Mouse (Mus musculus): ENCODE measurements around the gene Ppp1r12a. TPM values are rescaled to one million over a fixed set of nuclear protein-coding genes. Genes with fewer than 3 reads are reported as not detected.
A peak's percentile ranks its signal among the peaks of the same experiment; 100 is the strongest.

The Ppp1r12a gene
- polyA plus RNA-seq, 1 experiment, result 18.5 TPM

GRCm38 (mm10) chr10:108170818-108171217 lies 8.8 kb downstream of the Ppp1r12a start:
- Histone ChIP-seq H3K4me3 (no peak overlapping the region), H3K27me3 (ENCODE audit: control insufficient read depth, insufficient read depth, insufficient read length) (no peaks in the 10 kb centered on the region), H3K4me2 (ENCODE audit: low read depth) (no peak overlapping the region), H3K36me3 (ENCODE audit: control insufficient read depth, insufficient read depth) (no peaks in the 10 kb centered on the region), H3ac (ENCODE audit: control insufficient read depth, insufficient read length) (no peak overlapping the region), H3K79me2 (ENCODE audit: control insufficient read depth, insufficient read depth) (peaks cover 96% of the 10 kb centered on the region)
- TF ChIP-seq REST (IDR thresholded peaks at IDR 0.05; ENCODE audit: insufficient read depth, insufficient read length) (no peak), TCF12 (IDR thresholded peaks at IDR 0.05; ENCODE audit: insufficient read depth, poor library complexity, severe bottlenecking) (no peak), USF1 (IDR thresholded peaks at IDR 0.05; ENCODE audit: low read depth) (no peak), MYOD1 (IDR thresholded peaks at IDR 0.05; ENCODE audit: control insufficient read depth in 1 of 3, insufficient read length in 2 of 3, low read depth in 2 of 3) (no peak), MYOG (IDR thresholded peaks at IDR 0.05; ENCODE audit: control insufficient read depth in 1 of 3, insufficient read depth in 1 of 3, insufficient read length in 2 of 3, low read depth in 2 of 3) (no peak), SRF (IDR thresholded peaks at IDR 0.05; ENCODE audit: control insufficient read depth, insufficient read length, low read depth) (no peak), POLR2AphosphoS2 (IDR thresholded peaks at IDR 0.05; ENCODE audit: insufficient read length, low read depth) (no peak), POLR2A (IDR thresholded peaks at IDR 0.05; ENCODE audit: insufficient read length, low read depth) (no peak)

- Histone ChIP-seq H3K4me2 (ENCODE audit: low read depth) (no peak overlapping the region), H3K79me2 (ENCODE audit: control insufficient read depth, insufficient read depth) (peaks cover 96% of the 10 kb centered on the region), H3K36me3 (ENCODE audit: control insufficient read depth, insufficient read depth) (no peaks in the 10 kb centered on the region), H3K4me3 (no peak overlapping the region), H3ac (ENCODE audit: control insufficient read depth, insufficient read length) (no peak overlapping the region), H3K27me3 (ENCODE audit: control insufficient read depth, insufficient read depth, insufficient read length) (no peaks in the 10 kb centered on the region)
- no peak for TF ChIP-seq MAX (IDR thresholded peaks at IDR 0.05; ENCODE audit: low read depth)
- TF ChIP-seq E2F4 (IDR thresholded peaks at IDR 0.05; ENCODE audit: insufficient read depth), result no peak
- TF ChIP-seq POLR2A (IDR thresholded peaks at IDR 0.05; ENCODE audit: insufficient read length, low read depth), result no peak
- TF ChIP-seq USF1 (IDR thresholded peaks at IDR 0.05; ENCODE audit: low read depth), result no peak
- no peak for TF ChIP-seq CEBPB (IDR thresholded peaks at IDR 0.05; ENCODE audit: insufficient read depth, poor library complexity, severe bottlenecking)
- no peak for TF ChIP-seq REST (IDR thresholded peaks at IDR 0.05; ENCODE audit: insufficient read depth, insufficient read length)
- no peak for TF ChIP-seq TCF3 (IDR thresholded peaks at IDR 0.05; ENCODE audit: insufficient read length, low read depth)
- no peak for TF ChIP-seq MYOD1 (IDR thresholded peaks at IDR 0.05; ENCODE audit: control insufficient read depth in 1 of 3, insufficient read length in 2 of 3, low read depth in 2 of 3)
- TF ChIP-seq MYOG (IDR thresholded peaks at IDR 0.05; ENCODE audit: control insufficient read depth in 1 of 3, insufficient read depth in 1 of 3, insufficient read length in 2 of 3, low read depth in 2 of 3), result no peak
- TF ChIP-seq SRF (IDR thresholded peaks at IDR 0.05; ENCODE audit: control insufficient read depth, insufficient read length, low read depth), result no peak
- no peak for TF ChIP-seq TCF12 (IDR thresholded peaks at IDR 0.05; ENCODE audit: insufficient read depth, poor library complexity, severe bottlenecking)
Measured at GRCm38 (mm10) chr10:108171637-108172036, 9.6 kb downstream of the Ppp1r12a start.

GRCm38 (mm10) chr10:108172817-108173563 lies 11.0 kb downstream of the Ppp1r12a start:
- Histone ChIP-seq H3K36me3 (ENCODE audit: control insufficient read depth, insufficient read depth) (no peaks in the 10 kb centered on the region), H3K4me3 (no peak overlapping the region), H3K79me2 (ENCODE audit: control insufficient read depth, insufficient read depth) (peaks cover 96% of the 10 kb centered on the region), H3ac (ENCODE audit: control insufficient read depth, insufficient read length) (no peak overlapping the region), H3K4me2 (ENCODE audit: low read depth) (peak overlapping the region; percentile 79), H3K27me3 (ENCODE audit: control insufficient read depth, insufficient read depth, insufficient read length) (no peaks in the 10 kb centered on the region)
- no peak for TF ChIP-seq REST (IDR thresholded peaks at IDR 0.05; ENCODE audit: insufficient read depth, insufficient read length)
- peak; percentile 9 for TF ChIP-seq TCF12 (IDR thresholded peaks at IDR 0.05; ENCODE audit: insufficient read depth, poor library complexity, severe bottlenecking)
- peak in 1 of 3 experiments; percentile 23 for TF ChIP-seq MYOG (IDR thresholded peaks at IDR 0.05; ENCODE audit: control insufficient read depth in 1 of 3, insufficient read depth in 1 of 3, insufficient read length in 2 of 3, low read depth in 2 of 3)
- TF ChIP-seq SRF (IDR thresholded peaks at IDR 0.05; ENCODE audit: control insufficient read depth, insufficient read length, low read depth), result no peak
- no peak for TF ChIP-seq POLR2AphosphoS2 (IDR thresholded peaks at IDR 0.05; ENCODE audit: insufficient read length, low read depth)
- TF ChIP-seq MYOD1 (IDR thresholded peaks at IDR 0.05; ENCODE audit: control insufficient read depth in 1 of 3, insufficient read length in 2 of 3, low read depth in 2 of 3), result peak in 1 of 3 experiments; percentile 33

GRCm38 (mm10) chr10:108174107-108174506 lies 12.1 kb downstream of the Ppp1r12a start:
- Histone ChIP-seq H3K4me3 (no peak overlapping the region), H3K27me3 (ENCODE audit: control insufficient read depth, insufficient read depth, insufficient read length) (no peaks in the 10 kb centered on the region), H3K36me3 (ENCODE audit: control insufficient read depth, insufficient read depth) (no peaks in the 10 kb centered on the region), H3K4me2 (ENCODE audit: low read depth) (no peak overlapping the region), H3ac (ENCODE audit: control insufficient read depth, insufficient read length) (no peak overlapping the region), H3K79me2 (ENCODE audit: control insufficient read depth, insufficient read depth) (peaks cover 96% of the 10 kb centered on the region)
- no peak for TF ChIP-seq REST (IDR thresholded peaks at IDR 0.05; ENCODE audit: insufficient read depth, insufficient read length)
- TF ChIP-seq MAX (IDR thresholded peaks at IDR 0.05; ENCODE audit: low read depth), result no peak
- no peak for TF ChIP-seq MYOG (IDR thresholded peaks at IDR 0.05; ENCODE audit: control insufficient read depth in 1 of 3, insufficient read depth in 1 of 3, insufficient read length in 2 of 3, low read depth in 2 of 3)
- TF ChIP-seq SRF (IDR thresholded peaks at IDR 0.05; ENCODE audit: control insufficient read depth, insufficient read length, low read depth), result no peak
- TF ChIP-seq TCF12 (IDR thresholded peaks at IDR 0.05; ENCODE audit: insufficient read depth, poor library complexity, severe bottlenecking), result no peak
- no peak for TF ChIP-seq TCF3 (IDR thresholded peaks at IDR 0.05; ENCODE audit: insufficient read length, low read depth)
- TF ChIP-seq E2F4 (IDR thresholded peaks at IDR 0.05; ENCODE audit: insufficient read depth), result no peak
- no peak for TF ChIP-seq USF1 (IDR thresholded peaks at IDR 0.05; ENCODE audit: low read depth)
- TF ChIP-seq POLR2AphosphoS2 (IDR thresholded peaks at IDR 0.05; ENCODE audit: insufficient read length, low read depth), result no peak
- no peak for TF ChIP-seq MYOD1 (IDR thresholded peaks at IDR 0.05; ENCODE audit: control insufficient read depth in 1 of 3, insufficient read length in 2 of 3, low read depth in 2 of 3)
- TF ChIP-seq POLR2A (IDR thresholded peaks at IDR 0.05; ENCODE audit: insufficient read length, low read depth), result no peak

Data from myocyte (in vitro differentiated cells).